Mouse (Mus musculus) forebrain, embryonic 14.5 days (tissue): ENCODE measurements around the gene Sdhc. TPM values are rescaled to one million over a fixed set of nuclear protein-coding genes. Genes with fewer than 3 reads are reported as not detected.

Experiments used
- microRNA-seq: library from miRNA; unstranded; fragments of <30 nt; microRNA quantifications from one replicate; pipeline ENCODE4, GENCODE M21; 2016
- polyA plus RNA-seq: library from polyadenylated mRNA; unstranded; fragments of >200 nt; fragmentation: Nextera tagmentation; extraction: Ambion mirVana; gene quantifications from 2 replicates; pipeline ENCODE4 v1.2.1, GENCODE M21; 2014

The Sdhc gene
- polyA plus RNA-seq, 1 experiment from 2014 or later = 310 TPM

Small RNA genes within 50 kb of the gene (microRNA-seq; reads per million reads assigned to microRNA genes)
- gene Gm27844 = not detected

Other genes with a start within 250 kb of the Sdhc start
- gene Fcrlb, start 237.7 kb downstream of the Sdhc start, polyA plus RNA-seq = not detected in 2 replicates
- gene Fcrla, start 223.0 kb downstream of the Sdhc start, polyA plus RNA-seq = not detected in 2 replicates
- gene Fcgr2b, start 174.1 kb downstream of the Sdhc start, polyA plus RNA-seq = 0.52 and 1.5 TPM in 2 replicates
- gene Fcgr4, start 131.7 kb downstream of the Sdhc start, polyA plus RNA-seq = 0.41 and 0.50 TPM in 2 replicates
- gene Fcgr3, start 85.7 kb downstream of the Sdhc start, polyA plus RNA-seq = 8.3 and 11.5 TPM in 2 replicates
- 7.2 and 8.8 TPM in 2 replicates for gene Cfap126, start 36.7 kb downstream of the Sdhc start, polyA plus RNA-seq
- 0.09 and 0.22 TPM in 2 replicates for gene Mpz, start 108 bp upstream of the Sdhc start, polyA plus RNA-seq
- 9.7 and 10.2 TPM in 2 replicates for gene Pcp4l1, start 45.7 kb upstream of the Sdhc start, polyA plus RNA-seq
- 0.13 and 0.36 TPM in 2 replicates for gene Nr1i3, start 63.4 kb upstream of the Sdhc start, polyA plus RNA-seq
- gene Tomm40l, start 71.9 kb upstream of the Sdhc start, polyA plus RNA-seq = 45.0 and 49.2 TPM in 2 replicates
- 0.88 and 1.9 TPM in 2 replicates for gene Apoa2, start 74.5 kb upstream of the Sdhc start, polyA plus RNA-seq
- 25.1 and 31.5 TPM in 2 replicates for gene Fcer1g, start 83.8 kb upstream of the Sdhc start, polyA plus RNA-seq
- gene Adamts4, start 99.8 kb upstream of the Sdhc start, polyA plus RNA-seq = 2.5 and 3.9 TPM in 2 replicates
- gene Ndufs2, start 100.8 kb upstream of the Sdhc start, polyA plus RNA-seq = 244 and 260 TPM in 2 replicates
- gene B4galt3, start 119.7 kb upstream of the Sdhc start, polyA plus RNA-seq = 74.9 and 94.2 TPM in 2 replicates
- gene Ppox, start 130.6 kb upstream of the Sdhc start, polyA plus RNA-seq = 41.4 and 46.0 TPM in 2 replicates
- 89.9 and 104 TPM in 2 replicates for gene Usp21, start 137.4 kb upstream of the Sdhc start, polyA plus RNA-seq
- gene Ufc1, start 144.4 kb upstream of the Sdhc start, polyA plus RNA-seq = 119 and 127 TPM in 2 replicates
- gene Dedd, start 178.5 kb upstream of the Sdhc start, polyA plus RNA-seq = 53.9 and 60.5 TPM in 2 replicates
- 45.9 and 46.0 TPM in 2 replicates for gene Nit1, start 195.0 kb upstream of the Sdhc start, polyA plus RNA-seq
- gene Pfdn2, start 195.1 kb upstream of the Sdhc start, polyA plus RNA-seq = 78.3 and 82.6 TPM in 2 replicates
- gene Klhdc9, start 210.2 kb upstream of the Sdhc start, polyA plus RNA-seq = 3.0 and 5.2 TPM in 2 replicates
- gene Nectin4, start 219.5 kb upstream of the Sdhc start, polyA plus RNA-seq = 0.11 and 0.32 TPM in 2 replicates
- gene Arhgap30, start 238.4 kb upstream of the Sdhc start, polyA plus RNA-seq = 0.28 and 0.39 TPM in 2 replicates